Mouse (Mus musculus): ENCODE data around the gene Kalrn. TPM values are rescaled to one million over a fixed set of nuclear protein-coding genes. Genes with fewer than 3 reads are reported as not detected.

The Kalrn gene
- polyA plus RNA-seq, 1 experiment from 2014 or later = 30.5 TPM

DNA sequence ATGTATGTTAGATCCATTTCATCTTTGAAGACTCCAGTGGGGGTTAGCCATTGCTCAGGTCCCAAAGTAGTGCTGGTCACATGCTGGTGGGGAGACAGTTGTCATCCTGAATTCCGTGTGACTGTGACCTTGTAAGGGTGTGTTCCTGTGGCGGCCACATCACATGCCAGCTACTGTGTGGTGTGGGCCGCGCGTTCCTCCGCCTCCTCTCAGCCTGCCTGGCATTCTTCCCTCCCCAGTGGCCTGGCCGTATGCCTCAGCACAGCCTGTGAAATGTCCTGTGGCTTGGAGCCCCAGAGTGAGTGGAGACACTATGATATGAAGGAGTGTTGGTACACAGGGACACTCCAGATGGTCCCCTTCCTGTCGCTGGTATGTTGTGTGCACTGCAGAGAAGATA is 635.8 kb downstream of the Kalrn start:
- peaks cover 30% of the 10 kb centered on the region for H3K4me1 ChIP-seq (replicated peaks; ENCODE audit: control insufficient read depth, insufficient read depth, low read length)
- H3K4me3 ChIP-seq (replicated peaks; ENCODE audit: low read length) = no peak overlapping the region
- no peak overlapping the region for H3K4me2 ChIP-seq (replicated peaks)
- no peaks in the 10 kb centered on the region for H3K9me3 ChIP-seq (ENCODE audit: control insufficient read depth, low read length)
- H3K36me3 ChIP-seq (replicated peaks; ENCODE audit: control insufficient read depth, insufficient read depth) = no peaks in the 10 kb centered on the region
- H3K9ac ChIP-seq = no peak overlapping the region
- 75% methylated on average over 8 of the region's 8 CpGs for WGBS
- H3K27me3 ChIP-seq (ENCODE audit: control insufficient read depth, insufficient read depth, low read length) = no peaks in the 10 kb centered on the region
- no peak for ATAC-seq (ENCODE audit: low FRiP score)
- no peak overlapping the region for H3K27ac ChIP-seq
- DNase-seq (ENCODE audit: low spot score) = no peak

DNA sequence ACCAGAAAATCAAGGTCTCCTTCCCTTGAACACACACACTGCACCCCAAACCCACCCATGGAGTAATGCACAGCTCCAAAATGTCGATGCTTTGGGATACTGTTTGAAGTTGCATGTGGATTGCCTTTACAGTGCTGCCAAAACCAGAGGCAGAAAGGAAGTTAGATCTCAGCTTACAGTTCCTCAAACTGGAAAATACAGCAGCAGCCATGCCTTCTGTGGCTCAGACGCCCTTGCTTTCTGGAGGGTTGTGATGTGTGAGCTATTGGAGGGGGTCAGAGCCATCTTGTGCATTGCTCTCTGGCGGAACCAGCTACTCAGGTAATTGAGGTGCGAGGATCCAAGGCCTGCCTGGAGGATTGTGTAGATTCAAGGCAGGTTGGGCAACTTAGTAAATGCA is 636.4 kb downstream of the Kalrn start:
- no peak for ATAC-seq (ENCODE audit: low FRiP score)
- WGBS = 86% methylated on average over 4 of the region's 4 CpGs
- no peak overlapping the region for H3K4me3 ChIP-seq (replicated peaks; ENCODE audit: low read length)
- H3K9me3 ChIP-seq (ENCODE audit: control insufficient read depth, low read length) = no peaks in the 10 kb centered on the region
- peaks cover 30% of the 10 kb centered on the region for H3K4me1 ChIP-seq (replicated peaks; ENCODE audit: control insufficient read depth, insufficient read depth, low read length)
- no peak for DNase-seq (ENCODE audit: low spot score)
- H3K4me2 ChIP-seq (replicated peaks) = no peak overlapping the region
- no peaks in the 10 kb centered on the region for H3K36me3 ChIP-seq (replicated peaks; ENCODE audit: control insufficient read depth, insufficient read depth)
- no peaks in the 10 kb centered on the region for H3K27me3 ChIP-seq (ENCODE audit: control insufficient read depth, insufficient read depth, low read length)
- H3K9ac ChIP-seq = no peak overlapping the region
- no peak overlapping the region for H3K27ac ChIP-seq

DNA sequence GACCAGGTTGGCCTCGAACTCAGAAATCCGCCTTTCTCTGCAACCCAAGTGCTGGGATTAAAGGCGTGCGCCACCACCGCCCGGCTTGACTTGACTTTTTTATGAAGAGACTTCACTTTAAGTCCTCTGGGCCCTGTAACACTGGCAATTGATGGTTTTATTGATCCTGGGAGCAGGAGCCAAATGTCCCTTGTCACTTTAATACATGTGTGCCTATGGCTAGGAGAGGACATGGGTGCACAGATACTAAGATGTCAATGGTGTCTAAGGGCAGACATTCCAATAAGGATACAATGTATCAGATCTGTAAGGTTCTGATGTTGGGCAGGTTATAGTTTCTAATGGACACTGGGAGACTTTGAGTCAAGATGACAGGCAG is 637.9 kb downstream of the Kalrn start:
- 94% methylated on average over 6 of the region's 6 CpGs for WGBS
- H3K4me3 ChIP-seq (replicated peaks; ENCODE audit: low read length) = no peak overlapping the region
- DNase-seq (ENCODE audit: low spot score) (no peak), ATAC-seq (ENCODE audit: low FRiP score) (no peak)
- H3K27ac ChIP-seq = no peak overlapping the region
- H3K27me3 ChIP-seq (ENCODE audit: control insufficient read depth, insufficient read depth, low read length) = no peaks in the 10 kb centered on the region
- peaks cover 18% of the 10 kb centered on the region; the same call in 1 of the 2 replicates for H3K4me1 ChIP-seq (replicated peaks; ENCODE audit: control insufficient read depth, insufficient read depth, low read length)
- no peaks in the 10 kb centered on the region for H3K9me3 ChIP-seq (ENCODE audit: control insufficient read depth, low read length)
- H3K9ac ChIP-seq = no peak overlapping the region
- H3K4me2 ChIP-seq (replicated peaks) = no peak overlapping the region
- no peaks in the 10 kb centered on the region for H3K36me3 ChIP-seq (replicated peaks; ENCODE audit: control insufficient read depth, insufficient read depth)

DNA sequence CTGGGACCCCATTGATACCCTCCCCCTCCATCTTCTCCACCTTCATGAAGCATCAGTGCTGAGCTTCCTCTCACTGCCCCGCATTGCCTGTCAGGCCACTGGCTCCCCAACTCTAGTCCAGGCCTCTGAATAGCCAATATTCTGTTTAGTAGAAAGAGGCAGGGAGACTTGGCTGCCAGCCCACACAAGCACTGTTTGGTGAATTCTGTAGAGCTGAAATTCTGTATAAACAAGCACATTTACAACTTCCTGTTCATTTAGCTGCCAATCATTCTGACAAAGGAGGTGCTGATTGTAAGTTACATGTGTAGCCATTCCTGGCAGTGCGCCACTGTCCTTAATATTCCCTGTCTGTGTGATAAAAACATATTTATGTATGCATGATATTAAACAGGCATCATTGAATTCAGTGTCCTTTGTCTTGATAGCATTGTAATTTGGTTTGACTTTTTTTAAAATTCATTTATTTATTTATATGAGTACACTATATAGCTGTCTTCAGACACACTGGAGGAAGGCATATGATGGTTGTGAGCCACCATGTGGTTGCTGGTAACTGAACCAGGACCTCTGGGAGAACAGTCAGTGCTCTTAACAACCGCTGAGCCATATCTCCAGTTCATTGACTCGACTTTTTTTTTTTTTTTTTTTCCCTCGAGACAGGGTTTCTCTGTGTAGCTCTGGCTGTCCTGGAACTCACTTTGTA is 638.5 kb downstream of the Kalrn start:
- no peak overlapping the region for H3K9ac ChIP-seq
- H3K4me3 ChIP-seq (replicated peaks; ENCODE audit: low read length) = no peak overlapping the region
- ATAC-seq (ENCODE audit: low FRiP score) (peak; percentile 59; the same call in 1 of the 2 replicates), DNase-seq (ENCODE audit: low spot score) (peak; percentile 62)
- WGBS = 64% methylated on average over 5 of the region's 5 CpGs
- no peaks in the 10 kb centered on the region for H3K36me3 ChIP-seq (replicated peaks; ENCODE audit: control insufficient read depth, insufficient read depth)
- no peak overlapping the region for H3K27ac ChIP-seq
- no peaks in the 10 kb centered on the region for H3K9me3 ChIP-seq (ENCODE audit: control insufficient read depth, low read length)
- H3K27me3 ChIP-seq (ENCODE audit: control insufficient read depth, insufficient read depth, low read length) = no peaks in the 10 kb centered on the region
- H3K4me1 ChIP-seq (replicated peaks; ENCODE audit: control insufficient read depth, insufficient read depth, low read length) = peaks cover 18% of the 10 kb centered on the region; the same call in 1 of the 2 replicates
- H3K4me2 ChIP-seq (replicated peaks) = no peak overlapping the region

DNA sequence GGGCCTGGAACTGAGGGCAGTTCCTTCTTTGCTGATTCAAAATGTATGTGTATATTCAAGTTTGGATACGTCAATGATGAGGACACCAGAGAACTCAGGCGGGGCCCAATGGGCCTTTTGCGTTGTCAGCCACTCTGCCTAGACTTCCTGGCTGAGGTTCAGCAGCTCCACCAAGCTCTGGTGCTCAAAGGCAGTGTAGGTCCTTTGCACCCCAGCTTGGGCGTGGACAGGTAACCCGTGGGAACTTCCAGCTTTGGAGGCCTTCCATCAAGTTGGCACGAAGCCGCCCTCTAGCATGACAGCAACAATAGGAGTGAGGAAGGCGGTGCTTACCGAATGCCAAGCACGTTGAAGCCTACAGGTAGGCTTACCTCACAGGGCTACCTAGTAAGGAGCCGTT is 639.9 kb downstream of the Kalrn start:
- Histone ChIP-seq H3K4me3 (replicated peaks; ENCODE audit: low read length) (no peak overlapping the region), H3K36me3 (replicated peaks; ENCODE audit: control insufficient read depth, insufficient read depth) (no peaks in the 10 kb centered on the region), H3K9ac (no peak overlapping the region), H3K27me3 (ENCODE audit: control insufficient read depth, insufficient read depth, low read length) (no peaks in the 10 kb centered on the region), H3K4me1 (replicated peaks; ENCODE audit: control insufficient read depth, insufficient read depth, low read length) (peaks cover 18% of the 10 kb centered on the region), H3K4me2 (replicated peaks) (no peak overlapping the region), H3K27ac (no peak overlapping the region), H3K9me3 (ENCODE audit: control insufficient read depth, low read length) (no peaks in the 10 kb centered on the region)
- WGBS = 92% methylated on average over 11 of the region's 11 CpGs
- no peak for ATAC-seq (ENCODE audit: low FRiP score)
- no peak for DNase-seq (ENCODE audit: low spot score)

DNA sequence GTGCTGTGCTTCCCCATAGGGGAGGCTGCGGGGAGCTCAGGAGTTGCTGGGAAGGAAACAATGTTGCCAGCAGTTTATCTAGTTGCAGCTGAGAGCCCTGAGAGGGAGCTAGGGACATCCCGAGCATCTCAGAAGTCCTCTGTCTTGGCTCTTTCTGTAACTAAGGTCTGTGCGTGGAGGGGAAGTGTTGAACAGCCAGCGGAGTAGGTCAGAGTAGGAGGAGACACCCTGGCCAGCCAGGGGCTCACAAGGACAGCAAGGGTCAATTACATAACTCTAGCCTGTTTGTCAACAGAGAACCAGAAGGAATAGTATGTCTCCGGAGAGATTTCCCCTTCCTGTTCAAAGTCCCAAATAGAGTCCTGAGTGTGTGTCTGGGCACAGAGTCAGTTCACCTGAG is 641.2 kb downstream of the Kalrn start:
- Histone ChIP-seq H3K36me3 (replicated peaks; ENCODE audit: control insufficient read depth, insufficient read depth) (no peaks in the 10 kb centered on the region), H3K9ac (no peak overlapping the region), H3K9me3 (ENCODE audit: control insufficient read depth, low read length) (no peaks in the 10 kb centered on the region), H3K4me2 (replicated peaks) (no peak overlapping the region), H3K4me3 (replicated peaks; ENCODE audit: low read length) (no peak overlapping the region), H3K4me1 (replicated peaks; ENCODE audit: control insufficient read depth, insufficient read depth, low read length) (peaks cover 19% of the 10 kb centered on the region), H3K27ac (no peak overlapping the region), H3K27me3 (ENCODE audit: control insufficient read depth, insufficient read depth, low read length) (no peaks in the 10 kb centered on the region)
- DNase-seq (ENCODE audit: low spot score) (no peak), ATAC-seq (ENCODE audit: low FRiP score) (no peak)
- WGBS = 70% methylated on average over 5 of the region's 5 CpGs

DNA sequence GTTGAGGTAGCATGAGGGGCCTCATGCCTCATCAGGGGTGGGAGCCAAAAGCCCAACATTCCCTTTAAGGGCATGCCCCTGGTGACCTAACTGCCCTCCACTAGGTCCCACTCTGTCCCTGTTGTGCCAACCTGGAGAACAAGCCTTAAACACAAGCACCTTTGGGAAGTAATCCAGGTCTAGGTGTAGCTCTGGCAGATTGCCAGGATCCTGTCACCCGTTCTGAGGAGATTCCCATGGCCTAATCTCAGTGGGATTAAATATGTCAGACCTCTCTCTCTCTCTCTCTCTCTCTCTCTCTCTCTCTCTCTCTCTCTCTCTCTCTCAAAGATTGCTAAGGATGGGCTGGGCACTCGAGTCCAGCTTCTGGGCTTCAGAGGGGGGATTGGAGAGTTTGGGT is 641.6 kb downstream of the Kalrn start:
- no peaks in the 10 kb centered on the region for H3K9me3 ChIP-seq (ENCODE audit: control insufficient read depth, low read length)
- H3K9ac ChIP-seq = no peak overlapping the region
- H3K36me3 ChIP-seq (replicated peaks; ENCODE audit: control insufficient read depth, insufficient read depth) = no peaks in the 10 kb centered on the region
- H3K27me3 ChIP-seq (ENCODE audit: control insufficient read depth, insufficient read depth, low read length) = no peaks in the 10 kb centered on the region
- no peak overlapping the region for H3K4me2 ChIP-seq (replicated peaks)
- DNase-seq (ENCODE audit: low spot score) (no peak), ATAC-seq (ENCODE audit: low FRiP score) (no peak)
- WGBS = 51% methylated on average over 2 of the region's 2 CpGs
- no peak overlapping the region for H3K4me3 ChIP-seq (replicated peaks; ENCODE audit: low read length)
- H3K4me1 ChIP-seq (replicated peaks; ENCODE audit: control insufficient read depth, insufficient read depth, low read length) = peaks cover 19% of the 10 kb centered on the region
- no peak overlapping the region for H3K27ac ChIP-seq

DNA sequence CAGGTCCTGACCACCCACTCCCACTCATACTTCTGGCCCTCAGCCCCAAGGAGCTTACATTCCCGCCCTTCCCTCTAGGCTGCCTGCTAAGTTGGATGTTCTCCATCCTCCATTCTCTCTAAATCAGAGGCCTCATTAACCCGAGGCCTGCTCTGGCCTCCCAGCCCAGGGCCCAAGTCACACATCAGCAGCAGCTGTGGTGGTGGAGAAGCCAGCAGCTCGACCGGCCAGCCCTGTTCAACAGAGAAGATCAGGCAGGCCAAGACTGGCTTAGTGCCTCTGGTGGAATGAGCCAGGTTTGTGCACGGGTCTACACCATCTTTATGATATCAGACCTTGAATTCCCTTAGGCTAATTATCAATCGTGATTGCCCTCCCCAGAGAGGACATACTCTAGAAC is 642.5 kb downstream of the Kalrn start:
- DNase-seq (ENCODE audit: low spot score) (no peak), ATAC-seq (ENCODE audit: low FRiP score) (no peak)
- Histone ChIP-seq H3K27ac (no peak overlapping the region), H3K4me2 (replicated peaks) (no peak overlapping the region), H3K36me3 (replicated peaks; ENCODE audit: control insufficient read depth, insufficient read depth) (no peaks in the 10 kb centered on the region), H3K9me3 (ENCODE audit: control insufficient read depth, low read length) (no peaks in the 10 kb centered on the region), H3K4me3 (replicated peaks; ENCODE audit: low read length) (no peak overlapping the region), H3K27me3 (ENCODE audit: control insufficient read depth, insufficient read depth, low read length) (no peaks in the 10 kb centered on the region), H3K4me1 (replicated peaks; ENCODE audit: control insufficient read depth, insufficient read depth, low read length) (peaks cover 19% of the 10 kb centered on the region), H3K9ac (no peak overlapping the region)
- WGBS = 87% methylated on average over 6 of the region's 6 CpGs

DNA sequence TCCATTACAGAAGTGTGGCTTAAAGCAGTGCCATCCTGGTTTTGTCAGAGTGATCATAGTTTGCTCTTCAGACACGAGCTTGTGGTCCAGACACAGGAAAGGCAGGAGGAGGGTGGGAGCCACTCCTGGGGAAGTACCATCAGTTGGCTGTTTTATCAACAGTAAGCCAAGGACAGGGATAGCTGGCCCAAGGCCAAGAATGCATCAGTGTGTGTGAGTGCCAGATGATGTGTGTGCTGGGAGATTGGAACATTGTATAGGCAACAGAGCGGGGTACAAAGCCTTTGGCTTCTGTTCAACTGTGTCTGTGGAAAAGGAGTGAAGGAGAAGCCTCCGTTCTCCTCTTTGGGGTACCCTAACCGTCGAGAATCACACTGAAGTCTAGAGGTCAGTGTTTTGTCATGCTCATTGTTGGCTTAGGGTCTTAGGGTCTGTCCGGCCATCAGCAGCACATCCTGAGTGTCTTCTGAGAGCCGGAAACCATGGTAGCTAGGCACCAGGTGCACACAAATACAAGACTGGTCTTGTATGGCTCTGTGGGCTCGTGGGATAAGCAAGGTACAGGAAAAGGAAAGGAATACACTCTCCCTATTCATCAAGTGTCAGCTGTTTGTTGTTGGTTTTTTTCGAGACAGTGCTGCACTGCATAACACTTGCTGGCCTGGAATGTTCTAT is 644.4 kb downstream of the Kalrn start:
- no peak overlapping the region for H3K9ac ChIP-seq
- no peaks in the 10 kb centered on the region for H3K27me3 ChIP-seq (ENCODE audit: control insufficient read depth, insufficient read depth, low read length)
- H3K4me3 ChIP-seq (replicated peaks; ENCODE audit: low read length) = no peak overlapping the region
- no peak for DNase-seq (ENCODE audit: low spot score)
- peaks cover 9% of the 10 kb centered on the region for H3K4me1 ChIP-seq (replicated peaks; ENCODE audit: control insufficient read depth, insufficient read depth, low read length)
- no peaks in the 10 kb centered on the region for H3K36me3 ChIP-seq (replicated peaks; ENCODE audit: control insufficient read depth, insufficient read depth)
- H3K4me2 ChIP-seq (replicated peaks) = no peak overlapping the region
- no peaks in the 10 kb centered on the region for H3K9me3 ChIP-seq (ENCODE audit: control insufficient read depth, low read length)
- 56% methylated on average over 9 of the region's 9 CpGs for WGBS
- no peak overlapping the region for H3K27ac ChIP-seq
- peak; percentile 43; the same call in 1 of the 2 replicates for ATAC-seq (ENCODE audit: low FRiP score)

Measured in hindbrain, embryonic 14.5 days (tissue).